Mouse (Mus musculus): ENCODE measurements around the gene Tpst1. TPM values are rescaled to one million over a fixed set of nuclear protein-coding genes. Genes with fewer than 3 reads are reported as not detected.

Gene Tpst1
- polyA plus RNA-seq, 1 experiment, result 6.0 TPM

DNA sequence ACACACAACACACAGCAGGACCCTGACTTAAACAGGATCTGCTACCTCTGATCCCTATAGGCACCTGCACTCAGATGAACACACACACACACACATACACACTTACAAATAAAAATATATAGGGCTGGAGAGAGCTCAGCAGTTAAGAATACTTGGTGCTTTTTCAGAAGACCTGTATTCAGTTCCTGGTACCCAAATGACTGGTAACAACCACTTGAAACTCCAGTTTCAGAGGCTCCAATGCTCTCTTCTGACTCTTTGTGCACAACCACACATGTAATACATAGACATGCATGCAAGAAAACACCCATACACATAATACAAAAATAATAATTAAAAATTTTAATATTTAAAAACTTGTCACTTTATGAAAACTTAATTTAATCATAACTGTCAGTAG lies 39.5 kb downstream of the Tpst1 start:
- Histone ChIP-seq H3K4me1 (peaks cover 31% of the 10 kb centered on the region), H3K36me3 (replicated peaks; ENCODE audit: low read length) (no peaks in the 10 kb centered on the region), H3K27me3 (replicated peaks) (peaks cover 12% of the 10 kb centered on the region), H3K9me3 (no peaks in the 10 kb centered on the region), H3K4me3 (replicated peaks) (no peak overlapping the region)
- no peak for TF ChIP-seq FLI1 (IDR thresholded peaks at IDR 0.05; ENCODE audit: low read length)
- no peak for TF ChIP-seq GATA1 (IDR thresholded peaks at IDR 0.05; ENCODE audit: borderline replicate concordance, low read length)

DNA sequence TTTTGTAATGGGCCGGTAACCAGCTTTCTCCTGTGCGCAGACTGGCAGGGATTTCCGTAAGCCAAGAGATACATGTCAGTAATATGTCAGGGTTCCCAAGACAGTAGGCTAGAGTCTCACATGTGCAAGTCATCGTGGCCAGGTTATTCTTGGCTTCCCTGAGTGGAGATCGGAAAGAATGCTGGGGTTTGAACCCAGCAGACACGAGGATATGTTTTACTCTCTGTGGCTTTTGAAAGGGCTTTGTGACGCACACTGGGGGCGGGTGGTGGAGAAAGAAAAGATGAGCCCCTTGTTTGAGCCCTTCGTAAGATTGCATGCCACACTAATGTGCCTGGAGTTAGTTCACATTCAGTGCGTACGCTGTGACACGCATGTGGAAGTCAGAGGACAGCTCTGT lies 43.0 kb downstream of the Tpst1 start:
- TF ChIP-seq FLI1 (IDR thresholded peaks at IDR 0.05; ENCODE audit: low read length) (no peak), GATA1 (IDR thresholded peaks at IDR 0.05; ENCODE audit: borderline replicate concordance, low read length) (no peak)
- H3K36me3 ChIP-seq (replicated peaks; ENCODE audit: low read length), result no peaks in the 10 kb centered on the region
- peak overlapping the region; percentile 79 for H3K4me3 ChIP-seq (replicated peaks)
- no peaks in the 10 kb centered on the region for H3K9me3 ChIP-seq
- H3K27me3 ChIP-seq (replicated peaks), result peaks cover 7% of the 10 kb centered on the region
- peaks cover 28% of the 10 kb centered on the region for H3K4me1 ChIP-seq

DNA sequence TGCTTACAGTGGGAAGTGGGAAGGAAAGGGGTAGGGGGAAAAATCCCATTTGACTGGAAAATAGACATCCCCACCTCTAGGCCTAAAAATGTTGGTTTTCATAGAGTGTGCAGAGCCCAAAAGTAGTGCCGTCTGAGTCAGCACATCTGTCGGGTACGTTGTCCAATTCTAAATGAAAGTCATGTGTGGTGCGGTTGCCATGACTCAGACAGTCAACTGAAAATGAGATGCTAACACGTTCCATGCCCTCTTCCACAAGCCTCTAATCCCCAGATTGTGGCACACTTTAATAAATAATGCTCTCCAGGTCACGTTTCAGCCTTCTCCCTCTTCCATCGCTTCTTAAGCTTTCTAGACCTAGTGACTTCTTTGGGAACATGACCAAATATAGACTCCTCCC lies 43.7 kb downstream of the Tpst1 start:
- H3K36me3 ChIP-seq (replicated peaks; ENCODE audit: low read length), result no peaks in the 10 kb centered on the region
- TF ChIP-seq FLI1 (IDR thresholded peaks at IDR 0.05; ENCODE audit: low read length) (no peak), GATA1 (IDR thresholded peaks at IDR 0.05; ENCODE audit: borderline replicate concordance, low read length) (no peak)
- no peaks in the 10 kb centered on the region for H3K9me3 ChIP-seq
- H3K4me3 ChIP-seq (replicated peaks), result no peak overlapping the region
- peaks cover 28% of the 10 kb centered on the region for H3K4me1 ChIP-seq
- H3K27me3 ChIP-seq (replicated peaks), result peaks cover 12% of the 10 kb centered on the region

DNA sequence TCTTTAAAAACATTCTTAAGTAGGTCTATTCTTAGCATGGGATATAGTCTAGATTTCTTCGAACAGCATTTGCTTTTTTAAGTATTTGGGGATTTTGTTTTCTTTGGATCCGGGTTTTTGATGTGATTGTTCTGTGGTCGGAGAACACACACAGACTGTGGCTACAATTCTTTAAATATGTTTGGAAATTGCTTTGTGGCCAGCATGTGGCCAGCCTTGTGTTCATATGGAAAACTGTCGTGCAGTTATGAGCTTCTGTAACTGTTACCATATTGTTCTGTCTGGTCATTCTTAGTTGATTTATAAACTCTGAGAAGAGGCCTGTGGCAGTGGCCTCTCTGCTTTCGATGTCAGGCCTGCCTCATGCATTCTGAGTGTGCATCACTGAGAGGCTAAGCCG lies 44.8 kb downstream of the Tpst1 start:
- Histone ChIP-seq H3K27me3 (replicated peaks) (peaks cover 15% of the 10 kb centered on the region), H3K4me3 (replicated peaks) (no peak overlapping the region), H3K4me1 (peaks cover 28% of the 10 kb centered on the region), H3K9me3 (no peaks in the 10 kb centered on the region), H3K36me3 (replicated peaks; ENCODE audit: low read length) (no peaks in the 10 kb centered on the region)
- no peak for TF ChIP-seq FLI1 (IDR thresholded peaks at IDR 0.05; ENCODE audit: low read length)
- TF ChIP-seq GATA1 (IDR thresholded peaks at IDR 0.05; ENCODE audit: borderline replicate concordance, low read length), result no peak

DNA sequence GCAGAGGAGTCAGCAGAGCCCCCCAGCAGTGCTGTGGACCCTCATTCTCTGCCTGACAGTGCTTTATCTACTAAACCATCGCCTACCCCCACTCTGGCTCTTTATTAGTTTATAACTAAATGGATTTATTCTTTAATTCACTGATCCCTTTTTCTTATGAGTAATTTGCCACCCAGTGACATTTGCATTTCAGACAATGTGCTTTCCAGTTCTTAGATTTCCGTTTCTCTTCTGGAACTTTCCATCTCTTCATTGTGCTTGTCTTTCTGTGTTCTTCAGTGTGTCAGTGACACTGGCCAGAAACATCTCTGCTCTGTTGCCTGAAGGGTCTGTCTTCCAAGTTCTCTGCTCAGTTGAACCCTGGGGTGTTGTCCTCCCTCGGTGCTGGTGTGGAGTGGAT lies 46.1 kb downstream of the Tpst1 start:
- TF ChIP-seq FLI1 (IDR thresholded peaks at IDR 0.05; ENCODE audit: low read length), result no peak
- TF ChIP-seq GATA1 (IDR thresholded peaks at IDR 0.05; ENCODE audit: borderline replicate concordance, low read length), result no peak
- H3K27me3 ChIP-seq (replicated peaks), result peaks cover 17% of the 10 kb centered on the region
- peaks cover 24% of the 10 kb centered on the region for H3K4me1 ChIP-seq
- no peak overlapping the region for H3K4me3 ChIP-seq (replicated peaks)
- no peaks in the 10 kb centered on the region for H3K9me3 ChIP-seq
- no peaks in the 10 kb centered on the region for H3K36me3 ChIP-seq (replicated peaks; ENCODE audit: low read length)

DNA sequence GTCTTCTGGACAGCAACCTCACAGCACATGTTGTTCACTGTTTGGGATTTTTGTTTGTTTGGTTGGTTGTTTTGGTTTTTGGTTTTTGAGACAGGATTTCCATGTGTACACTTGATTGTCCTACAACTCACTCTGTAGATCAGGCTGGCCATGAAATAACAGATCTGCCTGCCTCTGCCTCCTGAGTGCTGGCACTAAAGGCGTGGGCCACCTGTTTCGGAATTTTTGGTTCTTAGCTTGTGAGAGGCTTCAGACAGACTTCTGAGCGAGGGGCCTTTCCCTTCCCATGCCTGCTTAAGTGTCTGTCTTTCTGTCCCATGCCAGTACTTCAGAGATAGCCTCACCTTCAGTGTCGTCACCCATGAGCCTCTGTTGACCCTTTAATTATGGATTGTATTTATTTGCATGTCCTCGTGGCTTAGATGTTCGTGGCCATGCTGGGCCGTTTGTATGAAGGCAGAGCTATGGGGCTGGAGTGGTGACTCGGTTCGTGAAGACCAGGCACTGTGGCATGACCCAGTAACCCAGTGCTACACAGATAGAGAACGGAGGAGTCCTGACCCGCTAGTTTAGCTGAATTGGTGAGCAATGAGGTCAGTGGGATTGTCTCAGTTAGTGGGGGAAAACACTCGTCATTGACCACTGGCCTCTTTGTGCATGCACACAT lies 47.1 kb downstream of the Tpst1 start:
- H3K4me1 ChIP-seq, result peaks cover 21% of the 10 kb centered on the region
- TF ChIP-seq FLI1 (IDR thresholded peaks at IDR 0.05; ENCODE audit: low read length) (no peak), GATA1 (IDR thresholded peaks at IDR 0.05; ENCODE audit: borderline replicate concordance, low read length) (no peak)
- H3K27me3 ChIP-seq (replicated peaks), result peaks cover 17% of the 10 kb centered on the region
- no peaks in the 10 kb centered on the region for H3K36me3 ChIP-seq (replicated peaks; ENCODE audit: low read length)
- no peaks in the 10 kb centered on the region for H3K9me3 ChIP-seq
- no peak overlapping the region for H3K4me3 ChIP-seq (replicated peaks)

DNA sequence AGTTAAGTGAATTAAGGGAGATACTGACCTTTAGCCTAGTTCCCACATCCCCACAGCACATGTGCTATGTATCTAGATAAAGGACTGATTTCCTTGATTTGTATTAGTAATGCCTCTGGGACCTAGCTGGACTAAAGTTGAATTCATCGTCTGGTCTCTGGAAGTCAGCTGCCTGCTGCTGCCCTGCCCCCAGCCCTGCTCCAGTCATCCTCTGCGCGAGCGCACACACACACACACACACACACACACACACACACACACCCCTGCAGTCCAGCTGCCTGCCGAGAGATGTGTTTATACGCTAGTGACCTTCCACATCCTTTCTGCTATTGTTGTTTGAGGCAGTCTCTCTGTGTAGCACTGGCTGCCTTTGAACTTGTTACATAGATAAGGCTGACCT lies 47.8 kb downstream of the Tpst1 start:
- no peaks in the 10 kb centered on the region for H3K9me3 ChIP-seq
- no peaks in the 10 kb centered on the region for H3K36me3 ChIP-seq (replicated peaks; ENCODE audit: low read length)
- H3K4me3 ChIP-seq (replicated peaks), result no peak overlapping the region
- H3K27me3 ChIP-seq (replicated peaks), result peaks cover 17% of the 10 kb centered on the region
- no peak for TF ChIP-seq GATA1 (IDR thresholded peaks at IDR 0.05; ENCODE audit: borderline replicate concordance, low read length)
- no peak for TF ChIP-seq FLI1 (IDR thresholded peaks at IDR 0.05; ENCODE audit: low read length)
- peaks cover 16% of the 10 kb centered on the region for H3K4me1 ChIP-seq

DNA sequence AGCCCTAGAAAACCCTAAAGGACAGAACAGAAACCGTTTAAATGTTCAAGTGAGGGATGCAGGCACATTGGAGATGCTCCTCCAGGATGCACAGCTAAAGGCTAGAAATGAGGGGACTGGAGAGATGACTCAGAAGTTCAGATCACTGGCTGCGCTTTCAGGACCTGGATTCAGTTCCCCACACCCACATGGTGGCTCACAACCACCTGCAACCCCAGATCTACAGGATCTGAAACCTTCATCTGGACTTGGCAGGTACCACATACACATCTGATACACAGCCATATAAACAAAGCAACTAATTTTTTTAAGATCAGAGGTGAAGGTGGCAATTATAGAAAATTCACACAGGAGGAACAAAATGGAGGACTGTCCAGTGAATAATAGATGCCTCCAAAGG lies 49.2 kb downstream of the Tpst1 start:
- Histone ChIP-seq H3K4me3 (replicated peaks) (no peak overlapping the region), H3K36me3 (replicated peaks; ENCODE audit: low read length) (no peaks in the 10 kb centered on the region), H3K4me1 (peaks cover 8% of the 10 kb centered on the region), H3K9me3 (no peaks in the 10 kb centered on the region), H3K27me3 (replicated peaks) (peaks cover 17% of the 10 kb centered on the region)
- TF ChIP-seq FLI1 (IDR thresholded peaks at IDR 0.05; ENCODE audit: low read length), result no peak
- no peak for TF ChIP-seq GATA1 (IDR thresholded peaks at IDR 0.05; ENCODE audit: borderline replicate concordance, low read length)

DNA sequence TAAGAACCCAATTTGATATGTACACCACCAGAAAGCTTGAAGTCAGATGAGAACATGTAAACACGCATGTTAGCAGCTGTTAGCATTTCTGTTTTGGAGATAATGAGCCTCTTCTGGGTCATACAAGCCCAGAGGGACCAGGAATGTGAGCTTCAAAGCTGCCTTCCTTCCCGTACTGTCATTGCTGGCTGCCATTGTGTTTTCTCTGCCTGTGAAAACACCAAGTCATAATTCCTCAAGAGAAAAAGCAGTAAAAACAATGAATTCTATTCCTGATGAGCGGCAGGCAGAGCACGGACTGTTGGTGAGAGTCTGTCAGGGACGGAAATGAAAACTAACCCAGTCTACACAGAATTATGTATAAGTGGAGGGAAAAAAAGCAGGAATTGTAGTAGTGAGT lies 51.1 kb downstream of the Tpst1 start:
- no peaks in the 10 kb centered on the region for H3K9me3 ChIP-seq
- no peaks in the 10 kb centered on the region for H3K36me3 ChIP-seq (replicated peaks; ENCODE audit: low read length)
- H3K4me1 ChIP-seq, result peaks cover 7% of the 10 kb centered on the region
- TF ChIP-seq FLI1 (IDR thresholded peaks at IDR 0.05; ENCODE audit: low read length) (no peak), GATA1 (IDR thresholded peaks at IDR 0.05; ENCODE audit: borderline replicate concordance, low read length) (no peak)
- H3K4me3 ChIP-seq (replicated peaks), result no peak overlapping the region
- H3K27me3 ChIP-seq (replicated peaks), result peaks cover 17% of the 10 kb centered on the region

DNA sequence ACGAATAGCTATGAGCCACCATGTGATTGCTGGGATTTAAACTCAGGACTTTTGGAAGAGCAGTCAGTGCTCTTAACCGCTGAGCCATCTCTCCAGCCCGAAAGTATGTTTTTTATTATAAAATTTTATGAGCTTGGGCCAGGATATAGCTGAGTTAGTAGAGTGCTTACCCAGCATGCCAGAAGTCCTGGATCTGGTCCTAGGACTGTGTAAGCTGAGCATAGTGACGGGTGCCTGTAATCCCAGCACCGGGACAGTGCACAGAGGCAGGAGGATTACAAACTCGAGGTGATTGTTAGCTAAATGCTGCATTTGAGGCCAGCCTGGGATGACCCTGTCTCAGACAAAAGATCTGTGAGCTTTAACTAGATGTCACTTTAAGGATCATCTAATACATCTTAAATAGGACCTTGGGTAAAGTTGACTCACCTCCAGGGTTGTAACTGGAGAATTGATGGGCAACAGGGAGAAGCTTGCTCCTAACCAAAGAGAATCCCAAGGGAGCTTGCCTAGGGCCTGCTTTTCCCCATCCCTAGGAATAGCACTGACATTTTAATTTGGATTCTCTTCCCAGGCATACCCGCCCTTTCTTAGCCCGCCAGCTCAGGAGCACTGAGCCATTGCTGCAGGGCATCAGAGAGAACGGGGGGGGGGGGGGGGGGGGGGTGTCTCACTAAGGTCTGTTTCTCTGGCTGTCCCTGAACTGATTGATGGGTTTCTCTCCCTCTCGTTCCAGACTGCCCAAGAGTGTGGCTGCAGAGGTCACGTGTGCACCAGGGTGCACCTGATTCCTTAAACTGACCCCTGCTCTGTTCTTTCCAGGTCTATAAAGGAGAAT lies 55.8 kb downstream of the Tpst1 start:
- TF ChIP-seq GATA1 (IDR thresholded peaks at IDR 0.05; ENCODE audit: borderline replicate concordance, low read length) (no peak), FLI1 (IDR thresholded peaks at IDR 0.05; ENCODE audit: low read length) (no peak)
- H3K36me3 ChIP-seq (replicated peaks; ENCODE audit: low read length), result no peaks in the 10 kb centered on the region
- H3K9me3 ChIP-seq, result no peaks in the 10 kb centered on the region

More for the DNA sequence above, 55.8 kb downstream of the Tpst1 start:
- Histone ChIP-seq H3K27me3 (replicated peaks) (peaks cover 3% of the 10 kb centered on the region), H3K4me1 (peaks cover 7% of the 10 kb centered on the region; the same call in 1 of the 2 replicates), H3K4me3 (replicated peaks) (no peak overlapping the region)
